Mouse (Mus musculus) cortical plate, adult 2 months (tissue): ENCODE measurements at regions not wholly inside any gene's neighbourhood (a gene's known extent, or its start where the extent isn't known, plus 50 kb on each side); places are given as distances from the start of the nearest gene placed in this dataset.

Experiments used
- CTCF ChIP-seq: fragments of 200-500 bp; IDR thresholded peaks from 2 replicates; pipeline ENCODE4 v1.5.1; 2011; ENCODE audit warnings: mild to moderate bottlenecking, control low read depth, low read length; ENCODE audit not compliant: insufficient read depth; ENCODE audit errors: extremely low read depth
- POLR2A ChIP-seq: fragments of 200-500 bp; IDR thresholded peaks from 2 replicates; pipeline ENCODE4 v1.6.1; 2011; ENCODE audit warnings: mild to moderate bottlenecking, low read length, control low read depth; ENCODE audit not compliant: insufficient read depth; ENCODE audit errors: extremely low read depth

- TF ChIP-seq CTCF (no peak), POLR2A (no peak)
Observed at GRCm38 (mm10) chr3:70385961-70386360, 378.5 kb downstream of the Otol1 start.
